Mouse (Mus musculus): ENCODE results near the gene Lamp2.
"Not testable (repeated sequence)": the region's sequence is repeated elsewhere in the genome, so short reads cannot be mapped to it uniquely, and the experiment has no call there.

Gene Lamp2

GRCm38 (mm10) chrX:38455890-38456634, at the start of gene Lamp2:
Gene Lamp2 (minus strand): TSS chrX:38456454.
- DNase-seq (ENCODE audit: low read depth): peak; percentile 91

GRCm38 (mm10) chrX:38504846-38505245, 48.6 kb upstream of the Lamp2 start:
- DNase-seq (ENCODE audit: low read depth): peak; percentile 48

GRCm38 (mm10) chrX:38502182-38502581, 45.9 kb upstream of the Lamp2 start:
- not testable (repeated sequence) for DNase-seq (ENCODE audit: low read depth)

- not testable (repeated sequence) for DNase-seq (ENCODE audit: low read depth)
These were observed 29.2 kb upstream of the Lamp2 start for GRCm38 (mm10) chrX:38485464-38485863.

- peak; percentile 6 for DNase-seq (ENCODE audit: low read depth)
These were observed 22.3 kb upstream of the Lamp2 start for GRCm38 (mm10) chrX:38478583-38478982.

- peak; percentile 88 for DNase-seq (ENCODE audit: low read depth)
These were observed 17.5 kb upstream of the Lamp2 start for GRCm38 (mm10) chrX:38473537-38474299.

GRCm38 (mm10) chrX:38473164-38473536, 16.9 kb upstream of the Lamp2 start:
- DNase-seq (ENCODE audit: low read depth): no peak

- DNase-seq (ENCODE audit: low read depth): no peak
These were observed 10.0 kb upstream of the Lamp2 start for GRCm38 (mm10) chrX:38466236-38466635.

GRCm38 (mm10) chrX:38463160-38463559, 6.9 kb upstream of the Lamp2 start:
- DNase-seq (ENCODE audit: low read depth): no peak

GRCm38 (mm10) chrX:38462101-38462500, 5.8 kb upstream of the Lamp2 start:
- DNase-seq (ENCODE audit: low read depth): no peak

GRCm38 (mm10) chrX:38460887-38461286, 4.6 kb upstream of the Lamp2 start:
- DNase-seq (ENCODE audit: low read depth): no peak

- DNase-seq (ENCODE audit: low read depth): no peak
These were observed 2.8 kb upstream of the Lamp2 start for GRCm38 (mm10) chrX:38459076-38459475.

GRCm38 (mm10) chrX:38456635-38457006, 367 bp upstream of the Lamp2 start:
- DNase-seq (ENCODE audit: low read depth): no peak

GRCm38 (mm10) chrX:38455474-38455873, 780 bp downstream of the Lamp2 start:
- DNase-seq (ENCODE audit: low read depth): no peak

- DNase-seq (ENCODE audit: low read depth): no peak
These were observed 1.4 kb downstream of the Lamp2 start for GRCm38 (mm10) chrX:38454900-38455299.

- no peak for DNase-seq (ENCODE audit: low read depth)
These were observed 2.3 kb downstream of the Lamp2 start for GRCm38 (mm10) chrX:38453924-38454323.

GRCm38 (mm10) chrX:38450476-38450875, 5.8 kb downstream of the Lamp2 start:
- peak; percentile 25 for DNase-seq (ENCODE audit: low read depth)

GRCm38 (mm10) chrX:38445705-38446104, 10.5 kb downstream of the Lamp2 start:
- no peak for DNase-seq (ENCODE audit: low read depth)

GRCm38 (mm10) chrX:38442425-38442824, 13.8 kb downstream of the Lamp2 start:
- DNase-seq (ENCODE audit: low read depth): peak; percentile 55

GRCm38 (mm10) chrX:38439629-38440028, 16.6 kb downstream of the Lamp2 start:
- no peak for DNase-seq (ENCODE audit: low read depth)

- peak; percentile 86 for DNase-seq (ENCODE audit: low read depth)
These were observed 18.0 kb downstream of the Lamp2 start for GRCm38 (mm10) chrX:38438147-38438791.

- DNase-seq (ENCODE audit: low read depth): no peak
These were observed 26.8 kb downstream of the Lamp2 start for GRCm38 (mm10) chrX:38429455-38429854.
